Mouse (Mus musculus): ENCODE results near the gene Zfp688. TPM values are rescaled to one million over a fixed set of nuclear protein-coding genes. Genes with fewer than 3 reads are reported as not detected.

The Zfp688 gene
- total and polyA plus RNA-seq, 3 experiments: 8.6 to 18.1 TPM; not detected in 1

- TF ChIP-seq TCF12 (IDR thresholded peaks at IDR 0.05; ENCODE audit: low read depth, low read length) (peak; percentile 22; the same call in 1 of the 2 replicates), SMC3 (IDR thresholded peaks at IDR 0.05; ENCODE audit: low read depth, low read length) (no peak), ZKSCAN1 (IDR thresholded peaks at IDR 0.05; ENCODE audit: low read depth, low read length) (no peak), GATA1 (IDR thresholded peaks at IDR 0.05; ENCODE audit: low read depth, low read length) (peak; percentile 40; the same call in 1 of the 2 replicates), MAX (IDR thresholded peaks at IDR 0.05; ENCODE audit: low read length) (peak; percentile 65), EP300 (IDR thresholded peaks at IDR 0.05; ENCODE audit: low read depth in 1 of 2, low read length in 2 of 2) (peak in 1 of 2 experiments; percentile 18; a peak in 2 of 4 replicates), USF1 (IDR thresholded peaks at IDR 0.05; ENCODE audit: low read depth, low read length) (no peak), ELF1 (IDR thresholded peaks at IDR 0.05; ENCODE audit: low read depth, low read length) (peak; percentile 62), USF2 (IDR thresholded peaks at IDR 0.05; ENCODE audit: borderline replicate concordance in 1 of 2, insufficient read depth in 1 of 2, low read depth in 1 of 2, low read length in 2 of 2) (no peak), MYC (IDR thresholded peaks at IDR 0.05; ENCODE audit: low read depth, low read length) (peak; percentile 87), ZC3H11A (IDR thresholded peaks at IDR 0.05; ENCODE audit: low read depth, low read length) (no peak)
Observed at GRCm38 (mm10) chr7:127448521-127449300, 26.8 kb upstream of the Zfp688 start, which contains the start of gene Zfp689 (continued).

GRCm38 (mm10) chr7:127443976-127444375, 22.1 kb upstream of the Zfp688 start:
- no peak overlapping the region for H3K27ac ChIP-seq (ENCODE audit: control insufficient read depth, low read depth, low read length)
- DNase-seq (ENCODE audit: low read depth, low spot score): no peak
- H3K9me3 ChIP-seq (replicated peaks; ENCODE audit: insufficient read depth, low read length): no peaks in the 10 kb centered on the region
- H3K36me3 ChIP-seq (ENCODE audit: control insufficient read depth in 1 of 2, insufficient read depth in 2 of 2, low read length in 2 of 2): peaks cover 0 to 6% of the 10 kb centered on the region in 2 experiments; a peak in 2 of 4 replicates
- TF ChIP-seq ZNF384 (IDR thresholded peaks at IDR 0.05; ENCODE audit: low read depth, low read length) (no peak), TCF12 (IDR thresholded peaks at IDR 0.05; ENCODE audit: low read depth, low read length) (no peak), RCOR1 (IDR thresholded peaks at IDR 0.05; ENCODE audit: low read depth, low read length) (no peak), USF1 (IDR thresholded peaks at IDR 0.05; ENCODE audit: low read depth, low read length) (no peak), ZMIZ1 (IDR thresholded peaks at IDR 0.05; ENCODE audit: low read depth, low read length) (no peak), POLR2A (IDR thresholded peaks at IDR 0.05; ENCODE audit: control insufficient read depth in 1 of 2, insufficient read depth in 1 of 2, low read depth in 1 of 2, low read length in 2 of 2, poor library complexity in 1 of 2) (no peak), USF2 (IDR thresholded peaks at IDR 0.05; ENCODE audit: borderline replicate concordance in 1 of 2, insufficient read depth in 1 of 2, low read depth in 1 of 2, low read length in 2 of 2) (no peak), MXI1 (IDR thresholded peaks at IDR 0.05; ENCODE audit: low read depth, low read length) (no peak)
- H3K4me1 ChIP-seq (ENCODE audit: control insufficient read depth in 1 of 2, insufficient read depth in 2 of 2, low read length in 2 of 2): peaks cover 0 to 9% of the 10 kb centered on the region in 2 experiments; a peak in 1 of 4 replicates
- H3K4me3 ChIP-seq (ENCODE audit: control insufficient read depth in 1 of 2, insufficient read depth in 1 of 2, low read depth in 2 of 2, low read length in 2 of 2): no peak overlapping the region
- peaks cover 10% of the 10 kb centered on the region for H3K79me2 ChIP-seq (ENCODE audit: control insufficient read depth, insufficient read depth, low read length, poor library complexity)
- H3K9ac ChIP-seq (ENCODE audit: control insufficient read depth, low read depth, low read length, poor library complexity, severe bottlenecking): no peak overlapping the region
- H3K27me3 ChIP-seq (ENCODE audit: control insufficient read depth in 1 of 2, insufficient read depth in 2 of 2, low read length in 2 of 2): no peaks in the 10 kb centered on the region
